Mouse (Mus musculus): ENCODE results near the gene Mrvi1.
A peak's percentile ranks its signal among the peaks of the same experiment; 100 is the strongest.

DNA sequence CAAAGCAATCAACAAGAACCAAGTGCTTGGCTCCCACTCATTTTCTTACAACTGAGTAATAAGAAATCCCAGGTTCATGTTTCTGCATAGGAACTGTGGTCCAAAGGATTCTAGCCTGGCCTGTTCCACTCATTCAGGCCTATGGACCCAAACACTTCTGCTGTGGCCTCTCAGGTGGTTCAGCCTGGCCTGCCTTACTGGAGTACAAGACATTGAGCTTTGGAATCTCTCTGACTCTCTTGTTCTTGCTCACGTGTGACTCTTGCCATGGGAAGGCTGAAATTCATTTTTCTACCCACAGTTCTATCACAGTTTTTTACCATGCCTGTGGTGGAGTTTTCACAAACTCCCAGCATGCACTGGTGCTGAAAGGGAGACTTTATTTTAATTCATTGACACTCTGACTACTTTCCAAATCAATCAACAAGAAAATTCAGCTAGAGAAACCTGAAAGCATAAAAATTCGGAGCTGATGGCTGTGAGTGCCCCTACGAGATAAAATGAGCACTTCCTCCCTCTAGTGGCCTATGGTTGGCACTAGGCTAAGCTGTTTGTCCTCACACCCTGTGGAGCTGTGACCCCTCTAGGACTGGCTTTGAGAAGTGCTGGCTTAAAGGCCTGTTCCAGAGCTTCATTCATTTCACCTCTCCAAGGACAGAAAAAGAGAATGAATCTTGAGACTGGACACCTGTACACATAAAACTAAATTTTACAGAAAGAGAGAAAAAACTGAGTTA lies 52.0 kb downstream of the Mrvi1 start:
- TF ChIP-seq CTCF (IDR thresholded peaks at IDR 0.05; ENCODE audit: low read depth, low read length) = peak; percentile 56
- no peak for TF ChIP-seq POLR2A (IDR thresholded peaks at IDR 0.05; ENCODE audit: insufficient read depth, low read length)

Measured in ES-Bruce4 (cell line).